Mouse (Mus musculus) layer of hippocampus, adult 9-11 months (tissue): ENCODE measurements at regions not wholly inside any gene's neighbourhood (a gene's known extent, or its start where the extent isn't known, plus 50 kb on each side); places are given as distances from the start of the nearest gene placed in this dataset.
"Not testable (repeated sequence)": the region's sequence is repeated elsewhere in the genome, so short reads cannot be mapped to it uniquely, and the experiment has no call there.

Source experiments
- DNase-seq: peaks from one replicate; pipeline ENCODE4 v3.0.0; 2022

- DNase-seq, result not testable (repeated sequence)
These were observed 88.4 kb upstream of the Slc2a12 start for GRCm38 (mm10) chr10:22556401-22556800.

- not testable (repeated sequence) for DNase-seq
These were observed 75.4 kb upstream of the Slc2a12 start for GRCm38 (mm10) chr10:22569250-22570010.

- DNase-seq, result not testable (repeated sequence)
These were observed 70.8 kb upstream of the Slc2a12 start for GRCm38 (mm10) chr10:22574048-22574447.

GRCm38 (mm10) chr10:22579426-22579825 is 65.4 kb upstream of the Slc2a12 start:
- DNase-seq, result peak; percentile 38

DNA sequence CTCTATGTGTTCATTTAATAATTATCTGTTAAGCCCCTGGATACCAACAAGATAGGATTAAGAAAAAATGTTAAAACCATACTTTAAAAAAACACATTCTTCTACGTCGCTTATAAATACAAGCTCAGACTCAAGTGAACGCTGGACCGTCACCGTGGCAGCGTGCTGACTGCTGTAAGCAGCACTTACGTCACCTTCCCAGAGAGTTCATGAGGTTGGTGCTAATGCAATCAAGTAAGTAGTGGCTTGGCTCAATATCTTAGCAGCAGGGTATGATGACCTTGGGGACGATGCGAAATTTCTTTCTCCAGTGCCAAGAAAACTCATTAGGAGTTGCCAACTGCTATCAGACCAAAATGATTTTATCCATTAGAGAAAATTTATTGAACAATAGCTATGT is 63.5 kb upstream of the Slc2a12 start:
- DNase-seq, result not testable (repeated sequence)

GRCm38 (mm10) chr10:22583306-22583705 is 61.5 kb upstream of the Slc2a12 start:
- not testable (repeated sequence) for DNase-seq

DNA sequence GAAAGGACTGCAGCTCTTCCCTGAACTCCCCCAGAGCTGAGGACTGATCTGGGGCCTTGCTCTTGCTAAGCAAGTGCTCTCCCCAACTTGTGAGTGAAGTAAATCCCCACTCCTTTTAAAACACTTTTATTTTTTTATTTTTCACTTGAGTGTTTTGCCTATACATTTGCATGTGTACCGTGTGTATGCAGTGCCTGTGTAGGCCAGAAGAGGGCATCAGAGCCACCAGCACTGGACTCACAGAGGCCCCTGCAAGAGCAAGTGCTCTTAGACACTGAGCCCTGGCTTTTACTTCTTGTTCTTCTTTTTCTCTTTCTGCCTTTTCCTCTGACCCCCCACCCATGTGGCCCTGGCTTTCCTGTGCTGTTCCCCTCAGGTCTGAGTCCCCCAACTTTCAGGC is 56.2 kb upstream of the Slc2a12 start:
- not testable (repeated sequence) for DNase-seq

DNA sequence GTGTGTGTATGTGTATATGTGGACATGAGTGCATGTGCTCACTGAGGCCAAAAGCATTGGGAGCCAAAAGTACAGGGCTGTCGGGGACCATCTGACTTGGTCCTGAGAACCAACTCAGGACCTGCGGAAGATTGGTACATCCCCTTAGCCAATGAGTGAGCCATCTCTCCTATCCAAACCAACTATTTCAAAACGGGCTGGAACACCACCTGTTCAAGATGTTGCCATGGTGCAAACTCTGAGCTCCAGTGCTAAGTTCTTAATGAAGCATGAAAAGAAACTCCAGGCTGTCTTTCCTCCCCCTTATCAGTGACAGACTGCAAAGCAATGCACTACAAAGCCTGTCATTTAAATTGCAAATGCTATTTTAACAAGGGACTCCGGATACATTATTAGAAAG is 53.1 kb upstream of the Slc2a12 start:
- peak; percentile 6 for DNase-seq

- DNase-seq, result not testable (repeated sequence)
These were observed 52.6 kb upstream of the Slc2a12 start for GRCm38 (mm10) chr10:22592189-22592603.

- not testable (repeated sequence) for DNase-seq
These were observed 52.1 kb upstream of the Slc2a12 start for GRCm38 (mm10) chr10:22592752-22593151.
